Mouse (Mus musculus): ENCODE measurements at regions not wholly inside any gene's neighbourhood (a gene's known extent, or its start where the extent isn't known, plus 50 kb on each side); places are given as distances from the start of the nearest gene placed in this dataset.

GRCm38 (mm10) chr5:132660036-132660435, 116.9 kb upstream of the Auts2 start:
- H3K9me3 ChIP-seq (replicated peaks; ENCODE audit: control insufficient read depth, low read length) = peaks cover 17% of the 10 kb centered on the region
- no peak overlapping the region for H3K9ac ChIP-seq (ENCODE audit: low read length)
- 73% methylated on average over 7 of the region's 7 CpGs for WGBS
- H3K4me3 ChIP-seq (ENCODE audit: low read length) = no peak overlapping the region
- no peaks in the 10 kb centered on the region for H3K27me3 ChIP-seq (ENCODE audit: control insufficient read depth, insufficient read depth, low read length)
- no peak overlapping the region for H3K4me2 ChIP-seq (ENCODE audit: low read depth, low read length)
- no peak for ATAC-seq (replicated peaks; ENCODE audit: extremely low read depth, insufficient read depth, low FRiP score)
- no peak overlapping the region for H3K27ac ChIP-seq (ENCODE audit: low read length)
- H3K4me1 ChIP-seq (ENCODE audit: control insufficient read depth, insufficient read depth, low read length) = no peaks in the 10 kb centered on the region
- H3K36me3 ChIP-seq (ENCODE audit: control insufficient read depth, insufficient read depth) = no peaks in the 10 kb centered on the region

GRCm38 (mm10) chr5:132654382-132654781, 111.2 kb upstream of the Auts2 start:
- WGBS = 89% methylated on average over 7 of the region's 7 CpGs
- Histone ChIP-seq H3K4me2 (ENCODE audit: low read depth, low read length) (no peak overlapping the region), H3K36me3 (ENCODE audit: control insufficient read depth, insufficient read depth) (no peaks in the 10 kb centered on the region), H3K9ac (ENCODE audit: low read length) (no peak overlapping the region), H3K27me3 (ENCODE audit: control insufficient read depth, insufficient read depth, low read length) (no peaks in the 10 kb centered on the region), H3K9me3 (replicated peaks; ENCODE audit: control insufficient read depth, low read length) (peaks cover 17% of the 10 kb centered on the region), H3K4me1 (ENCODE audit: control insufficient read depth, insufficient read depth, low read length) (peaks cover 5% of the 10 kb centered on the region), H3K4me3 (ENCODE audit: low read length) (no peak overlapping the region), H3K27ac (ENCODE audit: low read length) (no peak overlapping the region)
- ATAC-seq (replicated peaks; ENCODE audit: extremely low read depth, insufficient read depth, low FRiP score) = no peak

- H3K36me3 ChIP-seq (ENCODE audit: control insufficient read depth, insufficient read depth) = no peaks in the 10 kb centered on the region
- 32% methylated on average over 6 of the region's 6 CpGs for WGBS
- no peak overlapping the region for H3K9ac ChIP-seq (ENCODE audit: low read length)
- no peak overlapping the region for H3K4me3 ChIP-seq (ENCODE audit: low read length)
- H3K4me1 ChIP-seq (ENCODE audit: control insufficient read depth, insufficient read depth, low read length) = peaks cover 5% of the 10 kb centered on the region
- H3K27ac ChIP-seq (ENCODE audit: low read length) = peak overlapping the region; percentile 14; the same call in 1 of the 2 replicates
- no peaks in the 10 kb centered on the region for H3K27me3 ChIP-seq (ENCODE audit: control insufficient read depth, insufficient read depth, low read length)
- no peak; the same call in 1 of the 2 replicates for ATAC-seq (replicated peaks; ENCODE audit: extremely low read depth, insufficient read depth, low FRiP score)
- H3K9me3 ChIP-seq (replicated peaks; ENCODE audit: control insufficient read depth, low read length) = peaks cover 17% of the 10 kb centered on the region
- no peak overlapping the region for H3K4me2 ChIP-seq (ENCODE audit: low read depth, low read length)
Observed at GRCm38 (mm10) chr5:132653694-132654300, 110.7 kb upstream of the Auts2 start.

DNA sequence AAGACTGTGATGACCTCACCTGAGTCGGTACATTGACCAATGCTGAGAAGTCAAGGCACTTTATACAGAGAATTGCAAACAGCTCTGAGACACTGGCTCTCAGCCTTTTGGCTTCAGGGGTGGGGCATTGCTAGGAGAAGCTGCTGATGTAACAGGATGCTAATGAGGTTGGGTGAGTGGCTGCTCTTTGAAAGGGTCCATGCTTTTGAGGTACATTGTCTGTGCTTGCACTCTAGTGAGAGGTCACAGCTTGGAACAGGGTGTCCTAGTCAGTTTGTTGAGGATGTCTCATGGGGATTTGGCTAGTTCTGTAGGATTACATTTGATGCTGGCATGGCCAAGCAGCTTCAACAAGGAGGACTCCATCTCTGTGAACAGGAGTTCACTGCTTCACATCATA, 109.1 kb upstream of the Auts2 start:
- Histone ChIP-seq H3K4me3 (ENCODE audit: low read length) (no peak overlapping the region), H3K4me1 (ENCODE audit: control insufficient read depth, insufficient read depth, low read length) (peaks cover 7% of the 10 kb centered on the region), H3K9me3 (replicated peaks; ENCODE audit: control insufficient read depth, low read length) (peaks cover 6% of the 10 kb centered on the region), H3K27ac (ENCODE audit: low read length) (no peak overlapping the region), H3K36me3 (ENCODE audit: control insufficient read depth, insufficient read depth) (no peaks in the 10 kb centered on the region), H3K9ac (ENCODE audit: low read length) (no peak overlapping the region), H3K4me2 (ENCODE audit: low read depth, low read length) (no peak overlapping the region), H3K27me3 (ENCODE audit: control insufficient read depth, insufficient read depth, low read length) (peaks cover 2% of the 10 kb centered on the region; the same call in 1 of the 2 replicates)
- ATAC-seq (replicated peaks; ENCODE audit: extremely low read depth, insufficient read depth, low FRiP score) = no peak
- 26% methylated on average over 1 of the region's 1 CpGs for WGBS

DNA sequence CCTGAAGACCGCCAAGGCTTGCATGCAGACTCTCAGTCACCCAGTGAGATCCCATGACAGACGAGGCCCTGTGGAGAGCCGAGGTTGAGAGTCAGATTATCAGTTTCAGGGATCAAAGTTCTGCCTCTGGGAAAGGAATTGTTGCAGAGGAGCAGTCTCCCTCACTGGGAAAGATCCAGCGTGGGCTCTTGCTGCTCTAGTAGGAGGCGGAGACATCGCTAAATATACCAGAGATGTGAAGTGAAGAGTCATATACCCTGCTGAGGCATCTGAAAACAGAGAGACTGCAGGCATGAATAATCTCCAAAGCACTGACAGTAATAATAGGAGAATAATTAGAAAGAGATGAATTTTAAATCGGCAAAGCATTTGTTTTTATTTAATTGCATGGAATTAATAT, 106.6 kb upstream of the Auts2 start:
- Histone ChIP-seq H3K4me2 (ENCODE audit: low read depth, low read length) (no peak overlapping the region), H3K4me1 (ENCODE audit: control insufficient read depth, insufficient read depth, low read length) (peaks cover 7% of the 10 kb centered on the region), H3K9ac (ENCODE audit: low read length) (no peak overlapping the region), H3K9me3 (replicated peaks; ENCODE audit: control insufficient read depth, low read length) (no peaks in the 10 kb centered on the region), H3K4me3 (ENCODE audit: low read length) (no peak overlapping the region), H3K27me3 (ENCODE audit: control insufficient read depth, insufficient read depth, low read length) (peaks cover 2% of the 10 kb centered on the region; the same call in 1 of the 2 replicates), H3K36me3 (ENCODE audit: control insufficient read depth, insufficient read depth) (no peaks in the 10 kb centered on the region), H3K27ac (ENCODE audit: low read length) (no peak overlapping the region)
- no peak for ATAC-seq (replicated peaks; ENCODE audit: extremely low read depth, insufficient read depth, low FRiP score)
- 49% methylated on average over 7 of the region's 7 CpGs for WGBS

- Histone ChIP-seq H3K36me3 (ENCODE audit: control insufficient read depth, insufficient read depth) (no peaks in the 10 kb centered on the region), H3K4me1 (ENCODE audit: control insufficient read depth, insufficient read depth, low read length) (peaks cover 2% of the 10 kb centered on the region), H3K27ac (ENCODE audit: low read length) (no peak overlapping the region), H3K9me3 (replicated peaks; ENCODE audit: control insufficient read depth, low read length) (no peaks in the 10 kb centered on the region), H3K27me3 (ENCODE audit: control insufficient read depth, insufficient read depth, low read length) (peaks cover 2% of the 10 kb centered on the region; the same call in 1 of the 2 replicates), H3K4me2 (ENCODE audit: low read depth, low read length) (no peak overlapping the region), H3K9ac (ENCODE audit: low read length) (no peak overlapping the region), H3K4me3 (ENCODE audit: low read length) (no peak overlapping the region)
- 33% methylated on average over 2 of the region's 2 CpGs for WGBS
- ATAC-seq (replicated peaks; ENCODE audit: extremely low read depth, insufficient read depth, low FRiP score) = no peak
Observed at GRCm38 (mm10) chr5:132648751-132649150, 105.6 kb upstream of the Auts2 start.

GRCm38 (mm10) chr5:132644646-132645172, 101.6 kb upstream of the Auts2 start:
- Histone ChIP-seq H3K4me1 (ENCODE audit: control insufficient read depth, insufficient read depth, low read length) (peaks cover 2% of the 10 kb centered on the region; the same call in 1 of the 2 replicates), H3K9me3 (replicated peaks; ENCODE audit: control insufficient read depth, low read length) (no peaks in the 10 kb centered on the region), H3K4me2 (ENCODE audit: low read depth, low read length) (no peak overlapping the region), H3K27me3 (ENCODE audit: control insufficient read depth, insufficient read depth, low read length) (peaks cover 2% of the 10 kb centered on the region; the same call in 1 of the 2 replicates), H3K27ac (ENCODE audit: low read length) (no peak overlapping the region), H3K4me3 (ENCODE audit: low read length) (no peak overlapping the region), H3K9ac (ENCODE audit: low read length) (no peak overlapping the region), H3K36me3 (ENCODE audit: control insufficient read depth, insufficient read depth) (no peaks in the 10 kb centered on the region)
- 72% methylated on average over 5 of the region's 5 CpGs for WGBS
- ATAC-seq (replicated peaks; ENCODE audit: extremely low read depth, insufficient read depth, low FRiP score) = no peak

- Histone ChIP-seq H3K36me3 (ENCODE audit: control insufficient read depth, insufficient read depth) (no peaks in the 10 kb centered on the region), H3K27me3 (ENCODE audit: control insufficient read depth, insufficient read depth, low read length) (peaks cover 1% of the 10 kb centered on the region; the same call in 1 of the 2 replicates), H3K9ac (ENCODE audit: low read length) (no peak overlapping the region), H3K4me2 (ENCODE audit: low read depth, low read length) (no peak overlapping the region), H3K4me1 (ENCODE audit: control insufficient read depth, insufficient read depth, low read length) (no peaks in the 10 kb centered on the region), H3K4me3 (ENCODE audit: low read length) (no peak overlapping the region), H3K27ac (ENCODE audit: low read length) (no peak overlapping the region), H3K9me3 (replicated peaks; ENCODE audit: control insufficient read depth, low read length) (no peaks in the 10 kb centered on the region)
- no peak for ATAC-seq (replicated peaks; ENCODE audit: extremely low read depth, insufficient read depth, low FRiP score)
- 75% methylated on average over 3 of the region's 3 CpGs for WGBS
Observed at GRCm38 (mm10) chr5:132643270-132643669, 100.1 kb upstream of the Auts2 start.

- no peaks in the 10 kb centered on the region for H3K36me3 ChIP-seq (ENCODE audit: control insufficient read depth, insufficient read depth)
- no peak overlapping the region for H3K27ac ChIP-seq (ENCODE audit: low read length)
- ATAC-seq (replicated peaks; ENCODE audit: extremely low read depth, insufficient read depth, low FRiP score) = no peak; the same call in 1 of the 2 replicates
- 31% methylated on average over 5 of the region's 5 CpGs for WGBS
- no peak overlapping the region for H3K4me3 ChIP-seq (ENCODE audit: low read length)
- no peak overlapping the region for H3K9ac ChIP-seq (ENCODE audit: low read length)
- H3K4me1 ChIP-seq (ENCODE audit: control insufficient read depth, insufficient read depth, low read length) = no peaks in the 10 kb centered on the region
- no peak overlapping the region for H3K4me2 ChIP-seq (ENCODE audit: low read depth, low read length)
- peaks cover 14% of the 10 kb centered on the region for H3K9me3 ChIP-seq (replicated peaks; ENCODE audit: control insufficient read depth, low read length)
- H3K27me3 ChIP-seq (ENCODE audit: control insufficient read depth, insufficient read depth, low read length) = no peaks in the 10 kb centered on the region
Observed at GRCm38 (mm10) chr5:132633198-132633884, 90.2 kb upstream of the Auts2 start.

Measured in heart, embryonic 16.5 days (tissue).